Mouse (Mus musculus) stomach, embryonic 16.5 days (tissue): ENCODE measurements around the gene Ptges2. TPM values are rescaled to one million over a fixed set of nuclear protein-coding genes. Genes with fewer than 3 reads are reported as not detected.
A peak's percentile ranks its signal among the peaks of the same experiment; 100 is the strongest.

Experiments
- ATAC-seq: fragments of 200-750 bp; cut with Nextera tagmentation; 2 replicates; pipeline ENCODE4 v1.8.0; 2017; ENCODE audit warnings: moderate number of reproducible peaks, moderate TSS enrichment; ENCODE audit not compliant: insufficient read depth, low FRiP score
- H3K27ac ChIP-seq: fragments of 300-500 bp; sonication (generic); 2 replicates; pipeline ENCODE4 v1.5.1; 2014; ENCODE audit warnings: low read length
- H3K27me3 ChIP-seq: fragments of 300-500 bp; sonication (generic); 2 replicates; pipeline ENCODE4 v1.6.1; 2014; ENCODE audit warnings: low read length, control low read depth, mixed read lengths; ENCODE audit not compliant: control insufficient read depth, insufficient read depth
- H3K36me3 ChIP-seq: fragments of 300-500 bp; sonication (generic); 2 replicates; pipeline ENCODE4 v1.6.1; 2014; ENCODE audit warnings: low read length; ENCODE audit not compliant: control insufficient read depth, insufficient read depth
- H3K4me1 ChIP-seq: fragments of 300-500 bp; sonication (generic); 2 replicates; pipeline ENCODE4 v1.6.1; 2014; ENCODE audit warnings: low read length, control low read depth, mixed read lengths; ENCODE audit not compliant: control insufficient read depth, insufficient read depth
- H3K4me2 ChIP-seq: fragments of 300-500 bp; sonication (generic); 2 replicates; pipeline ENCODE4 v1.6.1; 2014; ENCODE audit warnings: low read depth, low read length, mixed read lengths
- H3K4me3 ChIP-seq: fragments of 300-500 bp; sonication (generic); replicated peaks from 2 replicates; pipeline ENCODE4 v1.5.1; 2014; ENCODE audit warnings: mild to moderate bottlenecking, low read length
- H3K9ac ChIP-seq: fragments of 300-500 bp; sonication (generic); 2 replicates; pipeline ENCODE4 v1.6.1; 2014; ENCODE audit warnings: low read length
- H3K9me3 ChIP-seq: fragments of 300-500 bp; sonication (generic); replicated peaks from 2 replicates; pipeline ENCODE4 v1.6.1; 2016; ENCODE audit warnings: low read length, control low read depth; ENCODE audit not compliant: control insufficient read depth
- WGBS: fragments of 180-500 bp; shearing (Covaris S2); extraction: QIAGEN DNeasy Blood & Tissue Kit; methylation state at CpG from one replicate; pipeline ENCODE4 v1.1.7; 2014; 5-methylcytosine and 5-hydroxymethylcytosine counted together
- polyA plus RNA-seq: library from polyadenylated mRNA; unstranded; fragments of >200 nt; fragmentation: Nextera tagmentation; extraction: Ambion mirVana; gene quantifications from 2 replicates; pipeline ENCODE4 v1.2.1, GENCODE M21; 2015

The Ptges2 gene
- polyA plus RNA-seq, 1 experiment from 2014 or later, result 26.7 TPM

GRCm38 (mm10) chr2:32449761-32450754, 54.4 kb downstream of the Ptges2 start, which contains the start of gene Naif1:
Naif1 (plus strand) TSS chr2:32450457.
- no peaks in the 10 kb centered on the region for H3K27me3 ChIP-seq
- peak within 1 kb of the TSS; percentile 99 for H3K27ac ChIP-seq
- H3K36me3 ChIP-seq, result no peaks in the 10 kb centered on the region
- no peaks in the 10 kb centered on the region for H3K9me3 ChIP-seq
- H3K4me3 ChIP-seq, result peak within 1 kb of the TSS; percentile 75
- peaks cover 41% of the 10 kb centered on the region for H3K4me1 ChIP-seq
- no peak for ATAC-seq
- WGBS, result 75% methylated on average over 15 of the region's 15 CpGs
- peak within 1 kb of the TSS; percentile 86 for H3K9ac ChIP-seq
- peak within 1 kb of the TSS; percentile 95 for H3K4me2 ChIP-seq

- Histone ChIP-seq H3K4me2 (peak within 1 kb of the TSS; percentile 95), H3K4me1 (peaks cover 41% of the 10 kb centered on the region), H3K27me3 (no peaks in the 10 kb centered on the region), H3K36me3 (0 out of 2 replicates have a peak, but pooled peaks cover 5% of the 10 kb centered on the region), H3K4me3 (peak within 1 kb of the TSS; percentile 75), H3K9me3 (no peaks in the 10 kb centered on the region), H3K9ac (peak within 1 kb of the TSS; percentile 86), H3K27ac (peak within 1 kb of the TSS; percentile 99)
- peak; percentile 88 for ATAC-seq
- under 1% methylated on average over 100 of the region's 103 CpGs for WGBS
These were observed 55.5 kb downstream of the Ptges2 start, which contains the start of gene Slc25a25 for GRCm38 (mm10) chr2:32450881-32451844. Slc25a25 (minus strand) TSS chr2:32451445.

- under 1% methylated on average over 25 of the region's 25 CpGs for WGBS
These were observed 56.2 kb downstream of the Ptges2 start for GRCm38 (mm10) chr2:32451870-32452372.

GRCm38 (mm10) chr2:32452441-32452971, 56.8 kb downstream of the Ptges2 start:
- peak overlapping the region; percentile 63 for H3K9ac ChIP-seq

More at GRCm38 (mm10) chr2:32451870-32452372, 56.2 kb downstream of the Ptges2 start:
- peak overlapping the region; percentile 95 for H3K4me2 ChIP-seq
- H3K9me3 ChIP-seq, result no peaks in the 10 kb centered on the region
- H3K36me3 ChIP-seq, result 0 out of 2 replicates have a peak, but pooled peaks cover 7% of the 10 kb centered on the region
- ATAC-seq, result peak; percentile 96
- H3K27ac ChIP-seq, result peak overlapping the region; percentile 99
- peaks cover 37% of the 10 kb centered on the region for H3K4me1 ChIP-seq
- H3K27me3 ChIP-seq, result no peaks in the 10 kb centered on the region
- H3K9ac ChIP-seq, result peak overlapping the region; percentile 73
- peak overlapping the region; percentile 75 for H3K4me3 ChIP-seq

GRCm38 (mm10) chr2:32453641-32454303, 58.1 kb downstream of the Ptges2 start:
- 55% methylated on average over 5 of the region's 5 CpGs for WGBS
- H3K36me3 ChIP-seq, result 0 out of 2 replicates have a peak, but pooled peaks cover 7% of the 10 kb centered on the region
- H3K4me1 ChIP-seq, result peaks cover 28% of the 10 kb centered on the region
- no peak overlapping the region for H3K9ac ChIP-seq
- peak overlapping the region; percentile 15; the same call in 1 of the 2 replicates for H3K4me2 ChIP-seq
- no peak overlapping the region for H3K4me3 ChIP-seq
- ATAC-seq, result no peak
- no peaks in the 10 kb centered on the region for H3K9me3 ChIP-seq
- H3K27me3 ChIP-seq, result no peaks in the 10 kb centered on the region
- peak overlapping the region; percentile 1; the same call in 1 of the 2 replicates for H3K27ac ChIP-seq

More at GRCm38 (mm10) chr2:32452441-32452971, 56.8 kb downstream of the Ptges2 start:
- H3K36me3 ChIP-seq, result 0 out of 2 replicates have a peak, but pooled peaks cover 7% of the 10 kb centered on the region
- no peaks in the 10 kb centered on the region for H3K9me3 ChIP-seq
- H3K27ac ChIP-seq, result peak overlapping the region; percentile 83
- peak overlapping the region; percentile 45 for H3K4me3 ChIP-seq
- H3K4me2 ChIP-seq, result peak overlapping the region; percentile 95
- 93% methylated on average over 16 of the region's 16 CpGs for WGBS
- ATAC-seq, result no peak
- H3K4me1 ChIP-seq, result peaks cover 34% of the 10 kb centered on the region
- no peaks in the 10 kb centered on the region for H3K27me3 ChIP-seq

DNA sequence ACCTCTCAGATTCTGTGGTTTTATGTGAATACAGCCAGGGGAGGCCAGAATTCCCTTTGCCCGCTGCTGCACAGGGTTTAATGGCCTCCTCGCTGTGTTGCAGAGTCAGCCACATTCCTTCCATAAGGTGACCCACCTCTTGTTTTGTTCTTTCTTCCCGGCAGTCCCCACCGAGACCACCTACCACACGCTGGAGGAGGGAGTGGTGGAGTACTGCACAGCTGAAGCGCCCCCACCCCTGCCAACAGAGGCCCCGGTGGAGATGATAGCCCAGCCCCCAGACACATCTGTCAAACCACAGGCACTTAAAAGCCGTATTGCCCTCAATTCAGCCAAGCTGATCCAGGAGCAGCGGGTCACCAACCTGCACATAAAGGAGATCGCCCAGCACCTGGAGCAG, 58.9 kb downstream of the Ptges2 start:
- no peak overlapping the region for H3K4me2 ChIP-seq
- 73% methylated on average over 10 of the region's 10 CpGs for WGBS

GRCm38 (mm10) chr2:32455101-32455500, 59.4 kb downstream of the Ptges2 start:
- 76% methylated on average over 8 of the region's 8 CpGs for WGBS
- no peak for ATAC-seq
- Histone ChIP-seq H3K9me3 (no peaks in the 10 kb centered on the region), H3K36me3 (0 out of 2 replicates have a peak, but pooled peaks cover 7% of the 10 kb centered on the region), H3K4me3 (no peak overlapping the region), H3K4me2 (no peak overlapping the region), H3K27ac (no peak overlapping the region), H3K27me3 (no peaks in the 10 kb centered on the region), H3K4me1 (peaks cover 26% of the 10 kb centered on the region), H3K9ac (no peak overlapping the region)

More for the DNA sequence above, 58.9 kb downstream of the Ptges2 start:
- Histone ChIP-seq H3K27ac (no peak overlapping the region), H3K9me3 (no peaks in the 10 kb centered on the region), H3K27me3 (no peaks in the 10 kb centered on the region), H3K4me1 (peaks cover 28% of the 10 kb centered on the region), H3K9ac (no peak overlapping the region), H3K4me3 (no peak overlapping the region), H3K36me3 (0 out of 2 replicates have a peak, but pooled peaks cover 7% of the 10 kb centered on the region)
- no peak for ATAC-seq
